Mouse (Mus musculus): ENCODE measurements at regions not wholly inside any gene's neighbourhood (a gene's known extent, or its start where the extent isn't known, plus 50 kb on each side); places are given as distances from the start of the nearest gene placed in this dataset.
A peak's percentile ranks its signal among the peaks of the same experiment; 100 is the strongest.

DNA sequence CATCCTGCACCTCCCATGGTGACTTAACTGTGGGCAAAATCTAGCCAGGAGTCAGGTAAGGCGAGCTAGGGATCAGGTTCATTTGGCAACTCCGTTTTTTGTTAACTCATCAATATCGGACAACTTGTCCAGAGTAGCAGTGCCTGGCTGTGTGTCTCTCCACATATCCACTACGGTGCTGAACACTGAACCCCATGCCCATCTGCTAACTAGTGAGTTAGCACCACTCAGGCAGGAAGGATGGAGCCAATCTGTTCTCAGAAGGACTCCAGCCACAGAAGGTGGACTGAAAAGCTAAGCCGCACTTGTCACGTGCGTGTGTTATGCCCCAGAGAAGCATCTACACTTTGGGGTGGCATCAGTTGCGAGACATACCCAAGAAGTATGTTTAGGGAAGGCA is 282.1 kb upstream of the Npvf start:
- H3K9ac ChIP-seq = no peak overlapping the region
- no peak for ATAC-seq
- H3K27me3 ChIP-seq (replicated peaks) = no peaks in the 10 kb centered on the region
- WGBS = 87% methylated on average over 8 of the region's 8 CpGs
- H3K27ac ChIP-seq = no peak overlapping the region
- no peaks in the 10 kb centered on the region for H3K36me3 ChIP-seq
- no peak overlapping the region for H3K4me2 ChIP-seq (replicated peaks)
- H3K4me1 ChIP-seq (replicated peaks) = 0 out of 2 replicates have a peak, but pooled peaks cover 4% of the 10 kb centered on the region
- H3K4me3 ChIP-seq (replicated peaks) = no peak overlapping the region
- H3K9me3 ChIP-seq = no peaks in the 10 kb centered on the region

DNA sequence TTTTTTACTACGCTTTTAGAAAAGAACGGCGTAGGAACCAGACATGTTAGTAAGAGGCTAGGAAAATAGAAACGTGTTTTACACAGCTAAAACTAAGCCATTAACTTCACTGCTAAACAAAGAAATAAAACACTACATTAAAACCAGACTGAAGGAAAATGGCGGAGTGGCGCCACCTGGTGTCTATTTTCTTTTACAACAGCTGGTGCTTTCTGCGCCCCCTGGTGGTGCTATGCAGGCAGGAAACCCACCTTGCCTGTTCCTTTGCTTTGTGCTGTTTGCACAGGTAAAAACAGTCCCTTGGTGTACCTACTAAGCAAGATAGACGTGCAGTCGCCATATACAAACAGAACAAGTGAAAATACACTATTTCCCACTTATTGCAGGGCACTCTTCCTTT is 282.9 kb upstream of the Npvf start:
- 28% methylated on average over 9 of the region's 9 CpGs for WGBS
- no peak for ATAC-seq
- H3K4me1 ChIP-seq (replicated peaks) = 0 out of 2 replicates have a peak, but pooled peaks cover 4% of the 10 kb centered on the region
- H3K9ac ChIP-seq = no peak overlapping the region
- H3K9me3 ChIP-seq = no peaks in the 10 kb centered on the region
- H3K4me2 ChIP-seq (replicated peaks) = no peak overlapping the region
- H3K27me3 ChIP-seq (replicated peaks) = no peaks in the 10 kb centered on the region
- H3K36me3 ChIP-seq = no peaks in the 10 kb centered on the region
- H3K27ac ChIP-seq = no peak overlapping the region
- no peak overlapping the region for H3K4me3 ChIP-seq (replicated peaks)

DNA sequence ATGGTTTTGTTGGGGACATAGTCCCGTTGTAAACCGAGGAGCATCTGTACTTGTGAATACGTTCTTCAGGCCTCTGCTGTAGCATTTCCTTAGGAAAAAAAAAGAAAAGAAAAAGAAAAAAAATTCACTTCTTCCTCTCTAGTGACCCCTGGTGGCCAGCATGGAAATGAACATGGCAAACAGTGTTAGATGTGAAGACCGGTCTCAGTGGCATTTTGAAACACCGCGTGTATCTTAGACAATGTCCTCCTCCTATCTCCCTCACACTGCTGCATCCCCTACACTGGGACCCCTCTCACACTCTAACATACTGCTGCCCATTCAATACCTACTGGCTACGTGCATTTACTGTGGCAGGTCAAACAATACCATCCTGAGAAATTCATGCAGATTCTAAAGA is 284.6 kb upstream of the Npvf start:
- H3K4me2 ChIP-seq (replicated peaks) = no peak overlapping the region
- no peaks in the 10 kb centered on the region for H3K36me3 ChIP-seq
- ATAC-seq = no peak
- no peak overlapping the region for H3K9ac ChIP-seq
- no peak overlapping the region for H3K4me3 ChIP-seq (replicated peaks)
- H3K4me1 ChIP-seq (replicated peaks) = 0 out of 2 replicates have a peak, but pooled peaks cover 4% of the 10 kb centered on the region
- H3K27ac ChIP-seq = no peak overlapping the region
- WGBS = 27% methylated on average over 7 of the region's 7 CpGs
- no peaks in the 10 kb centered on the region for H3K9me3 ChIP-seq
- H3K27me3 ChIP-seq (replicated peaks) = no peaks in the 10 kb centered on the region

DNA sequence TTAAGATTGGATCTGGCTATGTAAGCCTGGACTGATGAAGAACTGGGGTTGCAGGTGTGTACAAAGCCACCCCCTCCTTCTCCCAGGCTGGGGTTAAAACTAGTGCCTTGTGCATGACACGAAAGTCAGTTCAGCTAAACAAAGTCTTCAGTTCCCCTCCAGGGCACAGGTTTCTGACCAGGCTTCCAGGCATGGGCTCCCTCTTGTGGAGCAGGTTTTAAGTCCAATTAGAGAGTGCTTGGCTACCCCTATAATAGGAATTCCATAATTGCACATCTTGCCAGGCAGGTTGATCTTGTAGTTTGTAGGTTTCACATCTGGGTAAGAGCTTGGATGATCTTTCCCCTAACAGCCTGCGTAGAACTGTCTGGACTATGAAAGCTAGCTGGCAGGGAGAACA is 285.2 kb upstream of the Npvf start:
- 58% methylated on average over 2 of the region's 2 CpGs for WGBS
- H3K9ac ChIP-seq = no peak overlapping the region
- H3K27me3 ChIP-seq (replicated peaks) = no peaks in the 10 kb centered on the region
- no peaks in the 10 kb centered on the region for H3K9me3 ChIP-seq
- H3K27ac ChIP-seq = no peak overlapping the region
- no peak for ATAC-seq
- 0 out of 2 replicates have a peak, but pooled peaks cover 4% of the 10 kb centered on the region for H3K4me1 ChIP-seq (replicated peaks)
- no peak overlapping the region for H3K4me3 ChIP-seq (replicated peaks)
- no peaks in the 10 kb centered on the region for H3K36me3 ChIP-seq
- H3K4me2 ChIP-seq (replicated peaks) = no peak overlapping the region

DNA sequence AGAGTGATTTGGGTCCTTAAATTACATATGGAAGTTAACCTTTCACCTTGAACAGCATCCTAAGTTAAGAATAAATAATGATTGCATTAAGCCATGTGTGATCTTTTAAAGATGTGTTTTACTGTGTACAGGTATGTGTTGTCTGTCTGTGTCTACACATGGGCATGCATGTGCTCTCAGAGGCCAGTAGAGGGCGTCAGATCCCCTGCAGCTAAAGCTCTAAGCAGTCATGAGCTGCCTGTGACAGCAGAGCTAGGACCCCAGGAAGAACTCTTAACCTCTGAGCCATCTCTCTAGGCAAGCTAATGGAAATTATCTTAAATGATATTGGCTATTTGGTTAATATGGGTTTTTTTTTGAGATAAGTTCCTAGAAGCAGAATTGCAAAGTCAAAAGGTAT is 285.9 kb upstream of the Npvf start:
- no peak overlapping the region for H3K4me2 ChIP-seq (replicated peaks)
- ATAC-seq = no peak
- WGBS = 19% methylated on average over 1 of the region's 1 CpGs
- no peaks in the 10 kb centered on the region for H3K9me3 ChIP-seq
- no peak overlapping the region for H3K27ac ChIP-seq
- no peak overlapping the region for H3K4me3 ChIP-seq (replicated peaks)
- H3K9ac ChIP-seq = no peak overlapping the region
- H3K4me1 ChIP-seq (replicated peaks) = 0 out of 2 replicates have a peak, but pooled peaks cover 4% of the 10 kb centered on the region
- H3K27me3 ChIP-seq (replicated peaks) = no peaks in the 10 kb centered on the region
- no peaks in the 10 kb centered on the region for H3K36me3 ChIP-seq

DNA sequence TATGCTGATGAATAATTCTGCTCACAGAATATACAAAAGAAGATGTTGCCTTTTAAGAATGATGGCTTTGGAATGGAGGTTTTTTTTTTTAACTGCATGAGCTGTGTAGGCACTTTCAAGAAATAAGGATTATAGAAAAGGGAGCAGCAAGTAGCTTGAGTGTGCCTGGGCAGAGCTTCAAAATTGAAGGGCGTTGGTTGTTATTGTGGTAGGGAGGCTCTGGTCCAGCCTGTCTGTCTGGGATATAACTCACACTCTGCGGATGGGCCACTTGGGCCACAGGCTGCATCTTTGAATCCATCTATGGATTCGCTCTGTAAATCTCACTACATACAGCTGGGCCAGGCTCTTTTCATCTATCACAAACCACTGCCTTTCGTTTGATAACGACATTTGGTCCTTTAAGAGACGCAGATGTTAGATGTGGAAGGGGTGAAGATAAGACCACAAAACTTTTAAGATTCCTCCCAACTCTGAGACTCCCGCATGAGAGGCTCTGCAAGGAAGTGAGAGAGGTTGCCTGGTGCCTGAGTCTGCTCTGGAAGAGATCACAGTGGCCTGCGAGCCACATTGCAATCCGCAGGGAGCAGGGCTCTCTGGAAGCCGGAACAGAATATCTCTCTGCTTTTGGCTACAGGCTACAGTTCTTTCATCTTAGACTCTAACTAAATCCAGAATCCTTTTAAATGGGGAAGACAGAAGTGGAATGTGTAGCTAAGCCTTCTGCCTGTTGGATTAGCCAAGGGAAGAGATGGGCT is 286.6 kb upstream of the Npvf start:
- H3K27ac ChIP-seq = peak overlapping the region; percentile 32; the same call in 1 of the 2 replicates
- ATAC-seq = no peak
- 67% methylated on average over 10 of the region's 10 CpGs for WGBS

DNA sequence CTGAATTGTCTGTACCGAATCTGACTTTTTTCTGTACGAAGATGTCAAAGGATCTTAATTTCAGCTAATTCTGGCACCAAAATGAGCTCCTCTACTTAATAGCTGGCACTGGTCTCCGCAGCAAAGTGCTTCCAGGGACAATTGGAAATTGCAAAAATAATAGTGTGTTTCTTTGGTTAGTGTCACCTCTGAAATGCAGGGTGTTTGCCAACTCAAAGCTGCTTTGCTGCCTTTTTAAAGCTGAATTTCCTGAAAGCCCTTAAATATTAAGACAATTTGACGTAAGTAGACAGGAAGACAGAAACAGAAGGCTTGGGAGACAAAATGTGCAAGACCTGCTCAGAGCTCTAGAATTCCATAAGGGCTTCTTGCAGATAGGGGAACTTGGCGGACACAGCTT is 288.5 kb upstream of the Npvf start:
- H3K27me3 ChIP-seq (replicated peaks) = no peaks in the 10 kb centered on the region
- H3K9ac ChIP-seq = no peak overlapping the region
- H3K36me3 ChIP-seq = no peaks in the 10 kb centered on the region
- no peak overlapping the region for H3K4me2 ChIP-seq (replicated peaks)
- H3K4me1 ChIP-seq (replicated peaks) = 0 out of 2 replicates have a peak, but pooled peaks cover 4% of the 10 kb centered on the region
- no peaks in the 10 kb centered on the region for H3K9me3 ChIP-seq
- H3K4me3 ChIP-seq (replicated peaks) = no peak overlapping the region
- H3K27ac ChIP-seq = no peak overlapping the region
- WGBS = 85% methylated on average over 5 of the region's 5 CpGs
- ATAC-seq = no peak

More for the DNA sequence above, 286.6 kb upstream of the Npvf start:
- Histone ChIP-seq H3K36me3 (no peaks in the 10 kb centered on the region), H3K4me2 (replicated peaks) (no peak overlapping the region), H3K4me3 (replicated peaks) (no peak overlapping the region), H3K4me1 (replicated peaks) (0 out of 2 replicates have a peak, but pooled peaks cover 4% of the 10 kb centered on the region), H3K9me3 (no peaks in the 10 kb centered on the region), H3K27me3 (replicated peaks) (no peaks in the 10 kb centered on the region), H3K9ac (no peak overlapping the region)

DNA sequence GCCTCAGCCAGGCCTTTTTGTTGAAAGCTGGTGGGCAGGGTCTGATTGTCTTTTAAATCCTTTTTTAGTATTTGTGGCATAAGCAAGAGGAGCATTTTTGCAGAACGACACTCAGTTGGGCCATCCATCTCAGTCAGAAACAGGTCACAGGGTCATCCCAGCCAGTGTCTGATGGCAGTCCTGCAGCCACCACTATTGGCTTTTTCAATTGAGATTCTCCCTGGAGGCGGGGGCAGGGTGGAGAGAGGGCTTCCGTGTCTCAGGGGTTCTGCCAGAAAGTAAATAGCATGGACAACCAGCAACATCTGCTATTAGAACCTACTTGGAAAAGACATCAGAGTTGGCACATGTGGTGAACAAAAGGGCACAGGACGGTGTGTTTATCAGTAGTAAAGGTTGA is 293.8 kb upstream of the Npvf start:
- Histone ChIP-seq H3K4me2 (replicated peaks) (no peak overlapping the region), H3K4me1 (replicated peaks) (no peaks in the 10 kb centered on the region), H3K36me3 (no peaks in the 10 kb centered on the region), H3K27me3 (replicated peaks) (no peaks in the 10 kb centered on the region), H3K4me3 (replicated peaks) (no peak overlapping the region), H3K9me3 (no peaks in the 10 kb centered on the region), H3K9ac (no peak overlapping the region), H3K27ac (no peak overlapping the region)
- 60% methylated on average over 4 of the region's 4 CpGs for WGBS
- no peak for ATAC-seq

DNA sequence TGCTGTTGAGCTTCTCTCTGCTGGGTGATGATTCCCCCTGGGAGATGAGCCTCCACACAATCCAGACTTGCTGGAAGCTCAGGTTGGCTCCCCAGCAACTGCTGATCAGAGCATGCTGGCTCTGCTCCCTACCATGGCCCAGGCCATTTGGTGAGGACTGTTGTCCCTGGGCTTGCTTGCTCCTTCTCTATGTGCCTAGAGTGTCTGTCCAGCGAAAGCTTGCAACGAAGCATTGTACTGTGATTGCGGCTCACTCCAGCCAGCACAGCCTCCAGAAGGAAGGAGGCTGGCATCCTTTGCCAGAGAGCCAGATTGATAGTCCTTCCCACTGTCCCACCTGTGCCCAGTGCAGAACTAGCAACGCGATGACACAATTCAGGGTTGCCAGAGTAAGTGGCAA is 295.1 kb upstream of the Npvf start:
- 93% methylated on average over 5 of the region's 5 CpGs for WGBS
- ATAC-seq = no peak
- no peak overlapping the region for H3K4me3 ChIP-seq (replicated peaks)

DNA sequence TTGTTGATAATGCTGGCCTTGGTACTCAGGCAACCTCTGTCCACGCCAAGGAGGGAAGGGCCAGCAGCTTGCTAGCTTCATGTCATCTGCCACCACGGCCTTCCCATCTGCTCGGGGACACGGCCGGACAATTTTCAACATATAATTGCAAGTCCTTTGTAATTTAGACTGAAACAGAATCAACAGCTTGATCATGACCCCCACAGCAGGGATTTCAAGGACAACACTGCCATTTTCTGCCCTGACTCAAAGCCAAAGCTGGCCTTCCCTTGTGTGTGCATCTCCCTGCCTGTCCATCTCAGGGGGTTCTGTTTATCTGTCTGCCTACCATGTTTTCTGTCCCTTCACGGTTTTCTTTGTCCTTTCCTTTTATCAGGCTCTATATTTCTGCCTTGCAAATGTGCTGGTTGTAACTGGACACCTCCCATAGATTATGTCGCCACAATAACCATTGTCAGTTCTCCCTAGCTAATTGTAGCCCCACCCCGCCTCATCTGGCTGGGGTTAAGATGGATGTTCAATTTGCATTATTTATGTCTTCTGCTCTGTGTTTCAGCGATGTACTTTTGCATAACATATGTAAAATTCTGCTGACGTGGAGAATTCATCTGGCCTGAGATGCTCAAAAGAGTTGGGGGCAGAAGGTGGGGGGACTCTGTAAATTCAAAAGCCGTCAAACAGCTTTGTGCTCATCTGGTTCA is 295.8 kb upstream of the Npvf start:
- WGBS = 62% methylated on average over 11 of the region's 11 CpGs
- no peak overlapping the region for H3K27ac ChIP-seq
- H3K9ac ChIP-seq = no peak overlapping the region
- no peaks in the 10 kb centered on the region for H3K9me3 ChIP-seq
- ATAC-seq = no peak
- no peaks in the 10 kb centered on the region for H3K4me1 ChIP-seq (replicated peaks)
- no peaks in the 10 kb centered on the region for H3K27me3 ChIP-seq (replicated peaks)
- no peak overlapping the region for H3K4me3 ChIP-seq (replicated peaks)
- no peak overlapping the region for H3K4me2 ChIP-seq (replicated peaks)
- H3K36me3 ChIP-seq = no peaks in the 10 kb centered on the region

More for the DNA sequence above, 295.1 kb upstream of the Npvf start:
- Histone ChIP-seq H3K27ac (no peak overlapping the region), H3K9me3 (no peaks in the 10 kb centered on the region), H3K9ac (no peak overlapping the region), H3K36me3 (no peaks in the 10 kb centered on the region), H3K27me3 (replicated peaks) (no peaks in the 10 kb centered on the region), H3K4me1 (replicated peaks) (no peaks in the 10 kb centered on the region), H3K4me2 (replicated peaks) (no peak overlapping the region)

DNA sequence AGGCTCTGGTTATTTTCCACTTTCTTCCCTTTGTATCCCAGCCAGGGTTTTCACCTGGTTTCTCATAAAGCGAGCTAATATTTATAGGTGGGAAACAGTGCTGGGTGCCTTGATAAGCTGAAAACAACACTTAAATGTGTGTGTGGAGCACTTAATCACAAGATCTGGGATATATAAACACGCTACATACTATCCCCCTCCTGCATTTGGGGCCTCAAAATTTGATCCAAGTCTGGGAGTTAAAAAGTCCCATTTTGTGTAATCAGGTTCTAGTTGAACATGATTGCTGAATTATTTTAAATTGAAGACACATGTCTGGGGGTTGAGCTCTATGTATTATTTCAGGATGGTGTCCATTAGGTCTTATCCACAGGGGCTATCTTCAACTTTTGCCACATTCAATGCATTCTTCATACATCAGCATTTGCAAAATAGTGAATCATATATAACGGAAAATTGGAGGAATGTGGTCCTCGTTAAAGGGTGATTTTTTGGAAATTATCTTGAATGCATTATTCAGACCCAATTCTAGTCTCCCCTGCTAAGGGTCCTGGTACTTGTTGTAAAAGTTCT is 303.2 kb upstream of the Npvf start:
- 90% methylated on average over 4 of the region's 4 CpGs for WGBS
- no peak overlapping the region for H3K4me3 ChIP-seq (replicated peaks)
- no peak for ATAC-seq

DNA sequence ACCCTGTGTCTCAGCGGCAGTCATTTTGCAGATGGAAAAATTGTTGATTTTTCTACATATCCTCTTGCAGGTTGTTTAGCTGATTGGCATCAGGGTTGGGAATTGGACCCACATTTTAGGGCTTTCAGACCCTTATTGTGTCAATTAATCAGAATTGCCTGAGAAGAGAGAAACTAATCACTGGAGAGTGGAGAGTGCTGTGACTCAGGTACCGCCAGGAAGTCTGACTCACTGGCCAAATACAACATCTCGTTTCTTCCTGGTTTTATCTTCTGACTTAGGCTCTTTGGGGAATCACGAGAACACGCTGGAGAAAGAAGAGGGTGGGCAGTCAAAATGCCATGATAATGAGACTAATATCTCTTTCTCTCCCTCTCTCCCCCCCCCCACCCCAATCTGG is 306.1 kb upstream of the Npvf start:
- no peak for ATAC-seq
- H3K9me3 ChIP-seq = no peaks in the 10 kb centered on the region
- no peak overlapping the region for H3K4me3 ChIP-seq (replicated peaks)
- H3K36me3 ChIP-seq = no peaks in the 10 kb centered on the region
- H3K4me1 ChIP-seq (replicated peaks) = no peaks in the 10 kb centered on the region
- H3K27ac ChIP-seq = no peak overlapping the region
- H3K27me3 ChIP-seq (replicated peaks) = no peaks in the 10 kb centered on the region
- WGBS = 54% methylated on average over 5 of the region's 5 CpGs
- H3K4me2 ChIP-seq (replicated peaks) = no peak overlapping the region
- H3K9ac ChIP-seq = no peak overlapping the region

More for the DNA sequence above, 303.2 kb upstream of the Npvf start:
- no peak overlapping the region for H3K9ac ChIP-seq
- no peak overlapping the region for H3K27ac ChIP-seq
- H3K36me3 ChIP-seq = no peaks in the 10 kb centered on the region
- no peaks in the 10 kb centered on the region for H3K9me3 ChIP-seq
- H3K4me1 ChIP-seq (replicated peaks) = no peaks in the 10 kb centered on the region
- no peak overlapping the region for H3K4me2 ChIP-seq (replicated peaks)
- no peaks in the 10 kb centered on the region for H3K27me3 ChIP-seq (replicated peaks)
